In genomic region chr9:118354911-118355310, GRCm38 (mm10) we compare ENCODE assay signal across 27 mouse cellular contexts.
"Had no signal": no experiment of that assay in that cellular context is flagged by ENCODE, and none has a peak within 500 bp of the region (broad histone marks: within the 10 kb centered on the region; RNA-seq: fewer than 3 reads in every experiment).

No protein-coding gene starts in this region.

- H3K9me3 ChIP-seq: heart, embryonic 13.5 days; heart, embryonic 15.5 days; hindbrain, embryonic 13.5 days; intestine, embryonic 15.5 days; limb, embryonic 10.5 days had no signal

- ATAC-seq: hindbrain, embryonic 16.5 days; inflammation-experienced regulatory T-cells, adult 6 months; intestine, embryonic 15.5 days; intestine, postnatal 0 days had no signal

- H3K4me3 ChIP-seq: gastrocnemius, adult 2 months; heart, embryonic 13.5 days; heart, embryonic 15.5 days; hindbrain, embryonic 13.5 days; intestine, embryonic 15.5 days; layer of hippocampus, adult 2 months; left cerebral cortex, adult 2 months; limb, embryonic 10.5 days; limb, embryonic 12.5 days; liver, embryonic 13.5 days; liver, embryonic 15.5 days had no signal

- H3K4me1 ChIP-seq: heart, embryonic 13.5 days; heart, embryonic 15.5 days; hindbrain, embryonic 13.5 days; intestine, embryonic 15.5 days; limb, embryonic 10.5 days; limb, embryonic 12.5 days; liver, embryonic 13.5 days; liver, embryonic 15.5 days had no signal

- H3K27ac ChIP-seq: gastrocnemius, adult 2 months; heart, embryonic 13.5 days; heart, embryonic 15.5 days; hindbrain, embryonic 13.5 days; intestine, embryonic 15.5 days; layer of hippocampus, adult 2 months; left cerebral cortex, adult 2 months; limb, embryonic 10.5 days; limb, embryonic 12.5 days; liver, embryonic 13.5 days; liver, embryonic 15.5 days had no signal

- H3K36me3 ChIP-seq: heart, embryonic 13.5 days; heart, embryonic 15.5 days; hindbrain, embryonic 13.5 days; intestine, embryonic 15.5 days; limb, embryonic 10.5 days; limb, embryonic 12.5 days; liver, embryonic 13.5 days; liver, embryonic 15.5 days had no signal

- H3K9ac ChIP-seq: heart, embryonic 13.5 days; heart, embryonic 15.5 days; hindbrain, embryonic 13.5 days; intestine, embryonic 15.5 days; limb, embryonic 12.5 days; liver, embryonic 13.5 days; liver, embryonic 15.5 days had no signal

- H3K27me3 ChIP-seq: heart, embryonic 13.5 days; heart, embryonic 15.5 days; hindbrain, embryonic 13.5 days; intestine, embryonic 15.5 days; limb, embryonic 12.5 days; liver, embryonic 13.5 days; liver, embryonic 15.5 days had no signal

- DNase-seq: gastrocnemius, adult 2 months; gastrocnemius, postnatal 10 days; gastrocnemius, postnatal 25 days; heart, adult 18-20 months; heart, postnatal 14 days; heart, postnatal 36 days; kidney, adult 18-20 months; kidney, adult 8-10 months; kidney, postnatal 10 days; kidney, postnatal 25 days; kidney, postnatal 4 days; liver; liver, embryonic 13.5 days had no signal

- H3K4me2 ChIP-seq: heart, embryonic 11.5 days; heart, embryonic 13.5 days; heart, embryonic 15.5 days; hindbrain, embryonic 13.5 days; intestine, embryonic 15.5 days; limb, embryonic 12.5 days; liver, embryonic 11.5 days; liver, embryonic 13.5 days; liver, embryonic 15.5 days had no signal
